Mouse (Mus musculus): ENCODE data around the gene Prph.

DNA sequence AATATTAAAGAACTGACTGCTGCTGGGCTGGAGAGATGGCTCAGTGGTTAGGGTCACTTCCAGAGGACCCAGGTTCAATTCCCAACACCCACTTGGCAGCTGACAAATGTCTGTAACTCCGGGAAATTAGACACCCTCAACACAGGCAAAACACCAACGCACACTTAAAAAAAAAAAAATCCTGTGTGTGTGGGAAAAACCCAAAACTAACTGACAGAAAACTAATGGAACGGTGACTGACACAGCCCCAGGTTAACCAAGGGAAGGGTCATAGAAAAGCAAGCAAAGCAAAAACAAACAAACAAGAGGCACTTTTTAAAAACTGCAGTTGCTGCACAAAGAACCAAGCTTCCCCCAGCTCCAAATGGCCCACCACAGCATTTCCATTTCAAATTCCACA, 43.0 kb upstream of the Prph start:
- TF ChIP-seq POLR2A (IDR thresholded peaks at IDR 0.05; ENCODE audit: borderline replicate concordance, insufficient read depth, low read length) (no peak), CTCF (IDR thresholded peaks at IDR 0.05; ENCODE audit: borderline replicate concordance, insufficient read depth, low read depth, low read length) (no peak)

Data from cerebellum, adult 2 months (tissue).